Mouse (Mus musculus) myocyte (in vitro differentiated cells): ENCODE measurements around the gene Prim2. TPM values are rescaled to one million over a fixed set of nuclear protein-coding genes. Genes with fewer than 3 reads are reported as not detected.

ENCODE experiments used
- H3K27me3 ChIP-seq: one replicate; pipeline ENCODE4 v1.6.1; 2011; ENCODE audit not compliant: control insufficient read depth, insufficient read depth, insufficient read length
- H3K36me3 ChIP-seq: one replicate; pipeline ENCODE4 v1.6.1; 2011; ENCODE audit not compliant: control insufficient read depth, insufficient read depth
- H3K4me2 ChIP-seq: one replicate; pipeline ENCODE4 v1.6.1; 2011; ENCODE audit warnings: low read depth, control low read depth
- H3K4me3 ChIP-seq: one replicate; pipeline ENCODE4 v1.5.1; 2011; ENCODE audit warnings: mild to moderate bottlenecking, control low read depth, moderate library complexity
- H3K79me2 ChIP-seq: one replicate; pipeline ENCODE4 v1.6.1; 2011; ENCODE audit not compliant: control insufficient read depth, insufficient read depth
- H3ac ChIP-seq: one replicate; pipeline ENCODE4 v1.6.1; 2011; ENCODE audit not compliant: control insufficient read depth, insufficient read length
- CEBPB ChIP-seq: IDR thresholded peaks from 2 replicates; pipeline ENCODE4 v1.6.1; 2011; ENCODE audit warnings: mild to moderate bottlenecking, moderate library complexity; ENCODE audit not compliant: poor library complexity, insufficient read depth, severe bottlenecking
- E2F4 ChIP-seq: IDR thresholded peaks from one replicate; pipeline ENCODE4 v1.6.1; 2011; ENCODE audit warnings: mild to moderate bottlenecking, control low read depth, moderate library complexity; ENCODE audit not compliant: insufficient read depth
- MAX ChIP-seq: IDR thresholded peaks from one replicate; pipeline ENCODE4 v1.6.1; 2011; ENCODE audit warnings: low read depth, mild to moderate bottlenecking, control low read depth
- MYOD1 ChIP-seq, 3 experiments: IDR thresholded peaks; one replicate each; pipeline ENCODE4 v1.6.1; 2011; ENCODE audit warnings: control low read depth in 2 of 3, low read depth in 2 of 3, mild to moderate bottlenecking in 2 of 3, moderate library complexity in 1 of 3; ENCODE audit not compliant: insufficient read length in 2 of 3, control insufficient read depth in 1 of 3
- MYOG ChIP-seq, 3 experiments: IDR thresholded peaks; one replicate each; pipeline ENCODE4 v1.6.1; 2011; ENCODE audit warnings: control low read depth in 2 of 3, low read depth in 2 of 3, mild to moderate bottlenecking in 2 of 3; ENCODE audit not compliant: insufficient read length in 2 of 3, control insufficient read depth in 1 of 3, insufficient read depth in 1 of 3
- POLR2A ChIP-seq: IDR thresholded peaks from one replicate; pipeline ENCODE4 v1.6.1; 2011; ENCODE audit warnings: low read depth, mild to moderate bottlenecking, control low read depth, moderate library complexity; ENCODE audit not compliant: insufficient read length
- POLR2AphosphoS2 ChIP-seq: IDR thresholded peaks from one replicate; pipeline ENCODE4 v1.6.1; 2011; ENCODE audit warnings: low read depth, control low read depth; ENCODE audit not compliant: insufficient read length
- REST ChIP-seq: IDR thresholded peaks from one replicate; pipeline ENCODE4 v1.6.1; 2011; ENCODE audit warnings: mild to moderate bottlenecking, control low read depth, moderate library complexity; ENCODE audit not compliant: insufficient read depth, insufficient read length
- SRF ChIP-seq: IDR thresholded peaks from one replicate; pipeline ENCODE4 v1.6.1; 2011; ENCODE audit warnings: low read depth; ENCODE audit not compliant: control insufficient read depth, insufficient read length
- TCF12 ChIP-seq: IDR thresholded peaks from one replicate; pipeline ENCODE4 v1.6.1; 2011; ENCODE audit warnings: mild to moderate bottlenecking, control low read depth; ENCODE audit not compliant: poor library complexity, insufficient read depth, severe bottlenecking
- TCF3 ChIP-seq: IDR thresholded peaks from one replicate; pipeline ENCODE4 v1.6.1; 2011; ENCODE audit warnings: low read depth, control low read depth; ENCODE audit not compliant: insufficient read length
- USF1 ChIP-seq: IDR thresholded peaks from one replicate; pipeline ENCODE4 v1.6.1; 2011; ENCODE audit warnings: low read depth, mild to moderate bottlenecking, control low read depth, moderate library complexity
- polyA plus RNA-seq: library from polyadenylated mRNA; unstranded; fragments of >200 nt; fragmentation: generic; extraction: Trizol; gene quantifications from one replicate; pipeline ENCODE4 v1.2.1, GENCODE M21; 2012; ENCODE audit warnings: missing spikeins

Prim2 gene
- 8.2 TPM for polyA plus RNA-seq

GRCm38 (mm10) chr1:33669708-33670141 is at the start of gene Prim2:
Gene Prim2, minus strand, starts transcription at chr1:33669795.
- Histone ChIP-seq H3K4me3 (peak within 1 kb of the TSS; percentile 75), H3K36me3 (no peaks in the 10 kb centered on the region), H3K4me2 (peak within 1 kb of the TSS; percentile 92), H3K27me3 (no peaks in the 10 kb centered on the region), H3K79me2 (no peaks in the 10 kb centered on the region), H3ac (peak within 1 kb of the TSS; percentile 60)
- TF ChIP-seq E2F4 (peak; percentile 88), MYOD1 (IDR thresholded peaks at IDR 0.05; ENCODE audit: control insufficient read depth in 1 of 3, insufficient read length in 2 of 3, low read depth in 2 of 3) (peak in 1 of 3 experiments; percentile 28), MAX (no peak), CEBPB (no peak), POLR2AphosphoS2 (peak; percentile 88), POLR2A (peak; percentile 90), USF1 (no peak)

DNA sequence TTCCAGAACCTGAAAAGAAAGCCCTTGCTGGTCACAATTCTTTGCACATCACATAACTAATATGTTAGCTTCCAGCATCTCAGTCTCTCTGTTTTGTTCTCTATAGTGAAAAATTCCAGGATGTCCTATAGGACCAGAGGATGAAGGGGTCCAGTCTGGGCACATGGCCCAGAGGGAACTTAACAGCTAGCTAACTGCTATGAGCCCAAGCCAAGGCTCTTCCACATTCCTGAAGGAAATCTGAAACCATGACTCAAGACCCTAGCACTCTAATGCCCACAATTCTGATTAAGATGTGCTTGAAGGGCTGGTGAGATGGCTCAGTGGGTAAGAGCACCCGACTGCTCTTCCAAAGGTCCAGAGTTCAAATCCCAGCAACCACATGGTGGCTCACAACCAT is 48.0 kb upstream of the Prim2 start:
- Histone ChIP-seq H3K79me2 (peaks cover 12% of the 10 kb centered on the region), H3K36me3 (peaks cover 8% of the 10 kb centered on the region), H3K4me3 (no peak overlapping the region), H3ac (no peak overlapping the region), H3K4me2 (no peak overlapping the region), H3K27me3 (no peaks in the 10 kb centered on the region)
- TF ChIP-seq TCF3 = no peak

GRCm38 (mm10) chr1:33714796-33715195 is 45.2 kb upstream of the Prim2 start:
- Histone ChIP-seq H3K4me2 (no peak overlapping the region), H3K36me3 (no peaks in the 10 kb centered on the region), H3K27me3 (no peaks in the 10 kb centered on the region), H3K79me2 (no peaks in the 10 kb centered on the region), H3ac (no peak overlapping the region), H3K4me3 (no peak overlapping the region)
- no peak for TF ChIP-seq POLR2AphosphoS2
- no peak for TF ChIP-seq CEBPB
- TF ChIP-seq MYOG (IDR thresholded peaks at IDR 0.05; ENCODE audit: control insufficient read depth in 1 of 3, insufficient read depth in 1 of 3, insufficient read length in 2 of 3, low read depth in 2 of 3) = no peak
- TF ChIP-seq POLR2A = no peak
- TF ChIP-seq REST = no peak
- no peak for TF ChIP-seq MYOD1 (IDR thresholded peaks at IDR 0.05; ENCODE audit: control insufficient read depth in 1 of 3, insufficient read length in 2 of 3, low read depth in 2 of 3)
- TF ChIP-seq TCF12 = no peak
- no peak for TF ChIP-seq USF1
- TF ChIP-seq SRF = no peak

GRCm38 (mm10) chr1:33712026-33712425 is 42.4 kb upstream of the Prim2 start:
- TF ChIP-seq MYOD1 (IDR thresholded peaks at IDR 0.05; ENCODE audit: control insufficient read depth in 1 of 3, insufficient read length in 2 of 3, low read depth in 2 of 3) (no peak), MAX (no peak), USF1 (no peak), SRF (no peak), POLR2AphosphoS2 (no peak), MYOG (IDR thresholded peaks at IDR 0.05; ENCODE audit: control insufficient read depth in 1 of 3, insufficient read depth in 1 of 3, insufficient read length in 2 of 3, low read depth in 2 of 3) (no peak)
- Histone ChIP-seq H3K4me3 (no peak overlapping the region), H3K4me2 (no peak overlapping the region), H3K27me3 (no peaks in the 10 kb centered on the region), H3K79me2 (no peaks in the 10 kb centered on the region), H3ac (no peak overlapping the region), H3K36me3 (no peaks in the 10 kb centered on the region)

GRCm38 (mm10) chr1:33709615-33710014 is 40.0 kb upstream of the Prim2 start:
- no peak for TF ChIP-seq SRF
- TF ChIP-seq TCF3 = no peak
- no peak for TF ChIP-seq MYOD1 (IDR thresholded peaks at IDR 0.05; ENCODE audit: control insufficient read depth in 1 of 3, insufficient read length in 2 of 3, low read depth in 2 of 3)
- no peak for TF ChIP-seq USF1
- TF ChIP-seq TCF12 = no peak
- TF ChIP-seq E2F4 = no peak
- TF ChIP-seq POLR2A = no peak
- TF ChIP-seq POLR2AphosphoS2 = no peak
- no peak for TF ChIP-seq MAX
- TF ChIP-seq REST = no peak
- no peaks in the 10 kb centered on the region for H3K27me3 ChIP-seq
- H3ac ChIP-seq = no peak overlapping the region
- no peaks in the 10 kb centered on the region for H3K79me2 ChIP-seq
- H3K4me2 ChIP-seq = no peak overlapping the region
- H3K36me3 ChIP-seq = no peaks in the 10 kb centered on the region
- H3K4me3 ChIP-seq = no peak overlapping the region

DNA sequence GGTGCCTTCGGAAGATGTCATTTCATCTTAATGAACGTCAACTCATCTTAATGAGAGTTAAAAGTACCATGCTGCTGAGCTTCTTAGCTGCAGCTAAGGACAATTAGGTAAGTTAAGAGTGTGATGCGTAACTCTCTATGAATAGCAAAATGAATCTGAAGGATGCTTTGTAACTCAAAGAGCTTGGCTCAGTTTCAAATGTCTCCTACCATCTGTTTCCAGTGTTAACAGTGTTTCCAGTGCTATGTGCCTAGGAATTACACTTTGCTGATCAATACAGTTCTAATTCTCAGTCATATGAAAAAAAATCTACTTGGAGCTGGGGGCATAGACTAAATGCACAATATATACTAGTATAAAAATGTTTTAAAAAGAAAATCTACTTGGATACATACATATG is 31.6 kb upstream of the Prim2 start:
- H3K36me3 ChIP-seq = no peaks in the 10 kb centered on the region
- no peak for TF ChIP-seq MYOD1 (IDR thresholded peaks at IDR 0.05; ENCODE audit: control insufficient read depth in 1 of 3, insufficient read length in 2 of 3, low read depth in 2 of 3)
- no peak for TF ChIP-seq POLR2A
- no peak for TF ChIP-seq SRF
- TF ChIP-seq POLR2AphosphoS2 = no peak
- no peak for TF ChIP-seq USF1
- TF ChIP-seq TCF12 = no peak
- TF ChIP-seq CEBPB = no peak
- TF ChIP-seq MAX = no peak
- H3ac ChIP-seq = no peak overlapping the region
- no peak overlapping the region for H3K4me2 ChIP-seq
- no peaks in the 10 kb centered on the region for H3K79me2 ChIP-seq
- no peaks in the 10 kb centered on the region for H3K27me3 ChIP-seq
- no peak overlapping the region for H3K4me3 ChIP-seq
